11 mouse cellular contexts compared by ENCODE assay signal in genomic region chr4:12571881-12572280, GRCm38 (mm10).
DNase-seq lines count a peak whose midpoint lies in the region; ATAC-seq and TF ChIP-seq lines count a peak whose summit lies in the region.
"Had no signal": no experiment of that assay in that cellular context is flagged by ENCODE, and none has a peak within 500 bp of the region (broad histone marks: within the 10 kb centered on the region; RNA-seq: fewer than 3 reads in every experiment).

No protein-coding gene starts in this region.

- H3K4me3 ChIP-seq in left cerebral cortex, adult 2 months = no peak overlapping the region
- no peak overlapping the region for H3K4me3 ChIP-seq in hindbrain, embryonic 14.5 days (replicated peaks; ENCODE audit: low read length)
- H3K4me3 ChIP-seq: liver, embryonic 15.5 days; neural tube, embryonic 12.5 days had no signal

- H3K27me3 ChIP-seq in hindbrain, embryonic 14.5 days (ENCODE audit: control insufficient read depth, insufficient read depth, low read length) = no peaks in the 10 kb centered on the region
- H3K27me3 ChIP-seq: liver, embryonic 15.5 days; neural tube, embryonic 12.5 days had no signal

- H3K4me2 ChIP-seq in hindbrain, embryonic 14.5 days (replicated peaks) = no peak overlapping the region
- H3K4me2 ChIP-seq: liver, embryonic 15.5 days; neural tube, embryonic 12.5 days had no signal

- H3K4me1 ChIP-seq in hindbrain, embryonic 14.5 days (replicated peaks; ENCODE audit: control insufficient read depth, insufficient read depth, low read length) = no peaks in the 10 kb centered on the region
- H3K4me1 ChIP-seq: liver, embryonic 15.5 days; neural tube, embryonic 12.5 days had no signal

- H3K36me3 ChIP-seq in hindbrain, embryonic 14.5 days (replicated peaks; ENCODE audit: control insufficient read depth, insufficient read depth) = no peaks in the 10 kb centered on the region
- H3K36me3 ChIP-seq: liver, embryonic 15.5 days; neural tube, embryonic 12.5 days had no signal

- TF ChIP-seq CTCF in left cerebral cortex, adult 2 months (IDR thresholded peaks at IDR 0.05) = peak; percentile 50

- H3K9me3 ChIP-seq in hindbrain, embryonic 14.5 days (ENCODE audit: control insufficient read depth, low read length) = no peaks in the 10 kb centered on the region
- H3K9me3 ChIP-seq: liver, embryonic 15.5 days; neural tube, embryonic 12.5 days had no signal

- H3K27ac ChIP-seq in left cerebral cortex, adult 2 months = no peak overlapping the region
- no peak overlapping the region for H3K27ac ChIP-seq in hindbrain, embryonic 14.5 days
- H3K27ac ChIP-seq: liver, embryonic 15.5 days; neural tube, embryonic 12.5 days had no signal

- peak; percentile 13 to 53 for DNase-seq in adrenal gland, adult (ENCODE audit: inconsistent age in 2 of 2, low spot score in 1 of 2)
- DNase-seq in adrenal gland, postnatal 4 days (ENCODE audit: low spot score in 2 of 2) = no peak
- DNase-seq in left cerebral cortex, adult 2 months (ENCODE audit: extremely low spot score in 1 of 2, low spot score in 2 of 2) = no peak
- no peak for DNase-seq in left cerebral cortex, postnatal 14 days (ENCODE audit: low spot score in 2 of 2)
- peak; percentile 17 for DNase-seq in adrenal gland, adult 2 months
- peak; percentile 5 to 66 for DNase-seq in kidney, postnatal 36 days
- no peak for DNase-seq in hindbrain, embryonic 14.5 days (ENCODE audit: low spot score)

- no peak overlapping the region for H3K9ac ChIP-seq in hindbrain, embryonic 14.5 days
- H3K9ac ChIP-seq: liver, embryonic 15.5 days; neural tube, embryonic 12.5 days had no signal

- intact Hi-C loops in left cerebral cortex, adult 2 months (cut with DNase I) = no loop called here
- intact Hi-C loops in left cerebral cortex, postnatal 14 days (cut with DNase I) = no loop called here

- ATAC-seq in monocyte, adult 5-6 weeks (replicated peaks; ENCODE audit: insufficient number of reproducible peaks, low FRiP score, low TSS enrichment, poor library complexity, severe bottlenecking) = no peak
- ATAC-seq in hindbrain, embryonic 14.5 days (ENCODE audit: low FRiP score) = no peak
- ATAC-seq: forebrain, embryonic 14.5 days had no signal

Comparison
In these comparisons a context has a peak if more than half of its experiments do, and no peak if none do; other contexts are left out.
1. DNase-seq: peak in adrenal gland, adult (2 of 2), adrenal gland, adult 2 months (single experiment) and kidney, postnatal 36 days (2 of 2); none in adrenal gland, postnatal 4 days (0 of 2), left cerebral cortex, adult 2 months (0 of 2), left cerebral cortex, postnatal 14 days (0 of 2) and hindbrain, embryonic 14.5 days (single experiment).